Mouse (Mus musculus) neural tube, embryonic 11.5 days (tissue): ENCODE measurements at regions not wholly inside any gene's neighbourhood (a gene's known extent, or its start where the extent isn't known, plus 50 kb on each side); places are given as distances from the start of the nearest gene placed in this dataset.
A peak's percentile ranks its signal among the peaks of the same experiment; 100 is the strongest.

Experiments used
- ATAC-seq: fragments of 200-750 bp; cut with Nextera tagmentation; 2 replicates; pipeline ENCODE4 v1.8.0; 2017; ENCODE audit warnings: moderate number of reproducible peaks, mild to moderate bottlenecking, moderate TSS enrichment, moderate library complexity; ENCODE audit not compliant: insufficient read depth, low FRiP score, low TSS enrichment
- DNase-seq: peaks from one replicate; pipeline ENCODE4 v3.0.0-alpha.2; 2015; ENCODE audit warnings: low spot score
- H3K27ac ChIP-seq: fragments of 300-500 bp; sonication (generic); 2 replicates; pipeline ENCODE4 v1.5.1; 2014; ENCODE audit warnings: low read depth, mild to moderate bottlenecking, low read length
- H3K27me3 ChIP-seq: fragments of 300-500 bp; sonication (generic); 2 replicates; pipeline ENCODE4 v1.6.1; 2014; ENCODE audit warnings: mild to moderate bottlenecking, low read length, mixed read lengths; ENCODE audit not compliant: control insufficient read depth, insufficient read depth
- H3K36me3 ChIP-seq: fragments of 300-500 bp; sonication (generic); 2 replicates; pipeline ENCODE4 v1.6.1; 2014; ENCODE audit warnings: mild to moderate bottlenecking, low read length, moderate library complexity, mixed read lengths; ENCODE audit not compliant: control insufficient read depth, insufficient read depth
- H3K4me1 ChIP-seq: fragments of 300-500 bp; sonication (generic); 2 replicates; pipeline ENCODE4 v1.6.1; 2014; ENCODE audit warnings: low read length, mixed read lengths; ENCODE audit not compliant: control insufficient read depth, insufficient read depth
- H3K4me2 ChIP-seq: fragments of 300-500 bp; sonication (generic); 2 replicates; pipeline ENCODE4 v1.6.1; 2014; ENCODE audit warnings: low read depth, mild to moderate bottlenecking, moderate library complexity
- H3K4me3 ChIP-seq: fragments of 300-500 bp; sonication (generic); 2 replicates; pipeline ENCODE4 v1.5.1; 2014; ENCODE audit warnings: low read depth, low read length
- H3K9ac ChIP-seq: fragments of 300-500 bp; sonication (generic); 2 replicates; pipeline ENCODE4 v1.6.1; 2014; ENCODE audit warnings: mild to moderate bottlenecking, low read length
- H3K9me3 ChIP-seq: fragments of 300-500 bp; sonication (generic); 2 replicates; pipeline ENCODE4 v1.6.1; 2016; ENCODE audit warnings: low read length; ENCODE audit not compliant: control insufficient read depth
- WGBS: fragments of 180-500 bp; shearing (Covaris S2); extraction: QIAGEN DNeasy Blood & Tissue Kit; methylation state at CpG from one replicate; pipeline ENCODE4 v1.1.7; 2014; 5-methylcytosine and 5-hydroxymethylcytosine counted together

DNA sequence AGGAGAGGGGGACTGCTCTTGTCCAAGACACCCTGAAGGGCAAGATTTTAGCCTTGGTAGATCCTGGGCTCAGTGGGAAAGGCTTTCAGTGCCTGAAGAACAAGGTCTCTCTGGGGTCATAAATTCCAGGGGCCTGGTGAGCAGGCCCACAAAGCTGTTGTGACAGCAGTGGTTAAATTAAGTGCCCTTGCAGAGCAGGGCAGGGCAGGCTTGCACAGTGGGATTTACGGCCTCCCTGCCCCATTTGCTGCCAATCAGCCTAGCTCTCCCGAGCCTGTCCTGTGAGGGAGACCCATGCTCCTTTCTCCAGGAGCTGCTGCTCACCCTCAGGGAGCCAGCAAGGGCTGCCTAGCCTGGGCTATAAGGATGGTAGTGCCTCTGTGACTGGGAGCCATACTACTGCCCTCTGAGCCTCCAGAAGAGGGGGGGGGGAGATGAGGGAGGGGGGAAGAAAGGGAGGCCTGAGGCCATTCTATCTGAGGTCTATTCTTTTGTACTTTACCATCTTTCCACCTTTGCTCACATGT is 141.3 kb downstream of the Hmg20a start:
- H3K9ac ChIP-seq = no peak overlapping the region
- H3K27ac ChIP-seq = no peak overlapping the region
- no peaks in the 10 kb centered on the region for H3K36me3 ChIP-seq
- no peak for ATAC-seq
- WGBS = 4% methylated on average over 2 of the region's 2 CpGs
- no peak for DNase-seq
- no peak overlapping the region for H3K4me3 ChIP-seq
- no peaks in the 10 kb centered on the region for H3K27me3 ChIP-seq
- no peak overlapping the region for H3K4me2 ChIP-seq
- peaks cover 3% of the 10 kb centered on the region for H3K4me1 ChIP-seq
- H3K9me3 ChIP-seq = no peaks in the 10 kb centered on the region

DNA sequence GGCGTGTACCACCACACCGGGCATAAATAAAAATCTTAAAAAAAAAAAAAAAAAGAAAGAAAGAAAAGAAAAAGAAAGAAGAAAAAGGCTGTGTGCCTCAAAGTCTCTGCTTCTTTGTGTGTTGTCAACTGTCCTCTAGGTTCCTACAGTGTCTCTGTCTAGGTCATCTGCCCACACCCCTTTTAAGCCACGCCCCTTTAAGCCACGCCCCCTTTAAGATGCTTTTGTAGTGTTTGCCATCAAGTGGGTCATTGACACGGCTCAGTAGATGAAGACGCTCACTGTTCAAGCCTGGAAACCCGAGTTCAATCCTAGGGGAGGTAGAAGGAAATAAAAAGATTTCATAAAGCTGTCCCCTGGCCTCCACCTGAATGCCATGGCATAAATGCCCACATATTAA is 144.0 kb downstream of the Hmg20a start:
- H3K4me3 ChIP-seq = no peak overlapping the region
- no peak overlapping the region for H3K9ac ChIP-seq
- no peak for DNase-seq
- peaks cover 7% of the 10 kb centered on the region for H3K4me1 ChIP-seq
- H3K27ac ChIP-seq = no peak overlapping the region
- no peaks in the 10 kb centered on the region for H3K9me3 ChIP-seq
- no peak overlapping the region for H3K4me2 ChIP-seq
- 64% methylated on average over 7 of the region's 7 CpGs for WGBS
- no peaks in the 10 kb centered on the region for H3K36me3 ChIP-seq
- ATAC-seq = no peak
- H3K27me3 ChIP-seq = no peaks in the 10 kb centered on the region

DNA sequence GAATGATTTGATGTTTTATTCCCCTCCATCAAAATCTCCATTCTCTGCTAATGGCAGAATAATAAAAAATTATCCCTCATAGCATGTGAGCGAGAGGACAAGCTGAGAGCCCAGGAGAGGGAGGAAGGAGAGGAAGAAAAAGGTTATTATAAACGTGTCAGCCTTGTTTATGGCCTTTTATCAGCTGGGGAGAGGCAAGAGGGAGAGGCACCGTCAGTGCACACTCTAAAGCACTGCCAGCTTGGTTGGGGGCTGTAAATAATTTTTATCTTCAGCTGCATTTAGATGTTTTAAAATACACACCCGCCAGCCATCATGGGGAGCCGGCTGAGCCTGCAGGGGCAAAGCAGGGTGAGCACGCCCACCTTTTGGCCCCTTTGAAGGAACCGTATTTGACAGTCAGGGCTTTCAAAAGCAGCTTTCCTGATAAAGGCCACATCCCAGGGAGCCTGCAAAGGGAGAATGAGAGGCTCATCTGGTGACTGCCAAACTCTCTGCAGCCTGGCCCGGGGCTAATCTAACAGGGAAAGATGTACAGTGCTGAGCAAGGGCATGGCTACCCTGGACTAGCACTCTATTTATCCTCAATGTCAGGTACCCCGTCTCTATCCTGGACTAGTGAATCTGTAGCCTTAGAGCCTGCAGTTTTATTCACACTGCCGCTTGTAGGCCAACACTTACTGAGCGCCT is 145.8 kb downstream of the Hmg20a start:
- Histone ChIP-seq H3K4me1 (peaks cover 7% of the 10 kb centered on the region), H3K27ac (peak overlapping the region; percentile 68; the same call in 1 of the 2 replicates), H3K4me2 (no peak overlapping the region), H3K27me3 (no peaks in the 10 kb centered on the region), H3K9me3 (no peaks in the 10 kb centered on the region), H3K4me3 (no peak overlapping the region), H3K9ac (no peak overlapping the region; the same call in 1 of the 2 replicates), H3K36me3 (no peaks in the 10 kb centered on the region)
- DNase-seq (peak; percentile 41), ATAC-seq (peak; percentile 42)
- WGBS = 12% methylated on average over 11 of the region's 11 CpGs
